32 mouse cellular contexts compared by ENCODE assay signal in genomic region chr17:70550793-70551192, GRCm38 (mm10).
DNase-seq lines count a peak whose midpoint lies in the region; ATAC-seq and TF ChIP-seq lines count a peak whose summit lies in the region.
"Had no signal": no experiment of that assay in that cellular context is flagged by ENCODE, and none has a peak within 500 bp of the region (broad histone marks: within the 10 kb centered on the region; RNA-seq: fewer than 3 reads in every experiment).

No protein-coding gene starts in this region.

- H3K27ac ChIP-seq in hindbrain, postnatal 0 days: no peak overlapping the region
- no peak overlapping the region for H3K27ac ChIP-seq in hindbrain, embryonic 11.5 days (ENCODE audit: low read depth, low read length)
- H3K27ac ChIP-seq in limb, embryonic 14.5 days (replicated peaks; ENCODE audit: low read depth, low read length): no peak overlapping the region
- H3K27ac ChIP-seq in limb, embryonic 10.5 days: no peak overlapping the region
- H3K27ac ChIP-seq: embryonic facial prominence, embryonic 13.5 days; hindbrain, embryonic 15.5 days; limb, embryonic 12.5 days; midbrain, embryonic 15.5 days; neural tube, embryonic 12.5 days had no signal

- no peak overlapping the region for H3K4me3 ChIP-seq in hindbrain, postnatal 0 days (ENCODE audit: low read length)
- H3K4me3 ChIP-seq in hindbrain, embryonic 11.5 days (ENCODE audit: low read depth, low read length): no peak overlapping the region
- no peak overlapping the region for H3K4me3 ChIP-seq in limb, embryonic 14.5 days (replicated peaks; ENCODE audit: low read length)
- no peak overlapping the region for H3K4me3 ChIP-seq in limb, embryonic 10.5 days
- H3K4me3 ChIP-seq: embryonic facial prominence, embryonic 13.5 days; erythroblast, embryonic 14.5 days; heart, embryonic 12.5 days; hindbrain, embryonic 15.5 days; limb, embryonic 12.5 days; megakaryocyte, embryonic 14.5 days; midbrain, embryonic 15.5 days; myocyte; neural tube, embryonic 12.5 days had no signal

- H3K9ac ChIP-seq in hindbrain, postnatal 0 days (replicated peaks; ENCODE audit: low read length): no peak overlapping the region
- no peak overlapping the region for H3K9ac ChIP-seq in hindbrain, embryonic 11.5 days (ENCODE audit: low read depth, low read length)
- H3K9ac ChIP-seq in limb, embryonic 14.5 days (ENCODE audit: low read depth, low read length, severe bottlenecking): no peak overlapping the region
- H3K9ac ChIP-seq: embryonic facial prominence, embryonic 13.5 days; heart, embryonic 12.5 days; hindbrain, embryonic 15.5 days; limb, embryonic 12.5 days; midbrain, embryonic 15.5 days; neural tube, embryonic 12.5 days had no signal

- H3K4me2 ChIP-seq in hindbrain, postnatal 0 days (ENCODE audit: low read depth, low read length): no peak overlapping the region
- no peak overlapping the region for H3K4me2 ChIP-seq in hindbrain, embryonic 11.5 days (replicated peaks; ENCODE audit: low read depth, low read length)
- no peak overlapping the region for H3K4me2 ChIP-seq in limb, embryonic 14.5 days (replicated peaks; ENCODE audit: low read depth, low read length, severe bottlenecking)
- H3K4me2 ChIP-seq: embryonic facial prominence, embryonic 13.5 days; heart, embryonic 12.5 days; hindbrain, embryonic 15.5 days; limb, embryonic 12.5 days; liver, embryonic 11.5 days; midbrain, embryonic 15.5 days; neural tube, embryonic 12.5 days had no signal

- TF ChIP-seq CTCF in hindbrain, postnatal 0 days (IDR thresholded peaks at IDR 0.05; ENCODE audit: low read depth): no peak; the same call in 1 of the 2 replicates
- no peak for TF ChIP-seq CTCF in brain, embryonic 14.5 days (IDR thresholded peaks at IDR 0.05; ENCODE audit: borderline replicate concordance, extremely low read depth, insufficient read depth, insufficient read length)

- ATAC-seq in hindbrain, postnatal 0 days: no peak
- ATAC-seq in hindbrain, embryonic 11.5 days (ENCODE audit: low FRiP score): no peak
- ATAC-seq in limb, embryonic 14.5 days (ENCODE audit: low FRiP score, low read depth): no peak
- ATAC-seq: lung, postnatal 0 days; midbrain, embryonic 15.5 days had no signal

- H3K27me3 ChIP-seq in hindbrain, postnatal 0 days (ENCODE audit: insufficient read depth, low read length): no peaks in the 10 kb centered on the region
- H3K27me3 ChIP-seq in hindbrain, embryonic 11.5 days (ENCODE audit: control insufficient read depth, insufficient read depth, low read length): no peaks in the 10 kb centered on the region
- H3K27me3 ChIP-seq in limb, embryonic 14.5 days (ENCODE audit: control insufficient read depth, insufficient read depth, low read length): no peaks in the 10 kb centered on the region
- no peaks in the 10 kb centered on the region for H3K27me3 ChIP-seq in limb, embryonic 10.5 days (ENCODE audit: low read depth, poor library complexity, severe bottlenecking)
- H3K27me3 ChIP-seq: embryonic facial prominence, embryonic 13.5 days; heart, embryonic 12.5 days; hindbrain, embryonic 15.5 days; limb, embryonic 12.5 days; megakaryocyte, embryonic 14.5 days; midbrain, embryonic 15.5 days; neural tube, embryonic 12.5 days had no signal

- H3K9me3 ChIP-seq in hindbrain, postnatal 0 days (ENCODE audit: low read length): no peaks in the 10 kb centered on the region
- no peaks in the 10 kb centered on the region for H3K9me3 ChIP-seq in hindbrain, embryonic 11.5 days (ENCODE audit: control insufficient read depth, low read length)
- H3K9me3 ChIP-seq in limb, embryonic 14.5 days (ENCODE audit: control insufficient read depth, low read length): no peaks in the 10 kb centered on the region
- no peaks in the 10 kb centered on the region for H3K9me3 ChIP-seq in limb, embryonic 10.5 days (replicated peaks)
- H3K9me3 ChIP-seq: embryonic facial prominence, embryonic 13.5 days; heart, embryonic 12.5 days; hindbrain, embryonic 15.5 days; limb, embryonic 12.5 days; midbrain, embryonic 15.5 days; neural tube, embryonic 12.5 days had no signal

- peak; percentile 52 for DNase-seq in hindbrain, postnatal 0 days (ENCODE audit: low spot score)
- DNase-seq in hindbrain, embryonic 11.5 days (ENCODE audit: low spot score): no peak
- peak; percentile 28 for DNase-seq in limb, embryonic 14.5 days (ENCODE audit: low spot score)
- DNase-seq in limb, embryonic 10.5 days (ENCODE audit: low spot score): no peak
- DNase-seq in NIH3T3 (ENCODE audit: low read depth): peak; percentile 19
- peak; percentile 34 for DNase-seq in brain, embryonic 14.5 days (ENCODE audit: low read depth)
- DNase-seq in right cerebral cortex, adult 2 months (ENCODE audit: low spot score in 2 of 2): no peak
- DNase-seq: adrenal gland, adult 8-10 months; B cell, adult 2 months; cerebellum, adult 11 months; cerebellum, adult 9-10 months; cerebellum, postnatal 36 days; embryo, embryonic 11 days; gastrocnemius, postnatal 25 days; heart, adult 18-20 months; kidney, adult 8-10 months; kidney, postnatal 10 days; lung, postnatal 4 days; right cerebral cortex, adult 18-20 months; right cerebral cortex, postnatal 4 days; thymus, postnatal 4 days had no signal

- TF ChIP-seq POLR2A in limb, embryonic 14.5 days (IDR thresholded peaks at IDR 0.05; ENCODE audit: borderline replicate concordance, extremely low read depth, insufficient read depth, insufficient read length): no peak
- no peak for TF ChIP-seq POLR2A in brain, embryonic 14.5 days (IDR thresholded peaks at IDR 0.05; ENCODE audit: borderline replicate concordance, extremely low read depth, insufficient read depth, insufficient read length, poor library complexity, severe bottlenecking)

- H3K4me1 ChIP-seq in hindbrain, postnatal 0 days (ENCODE audit: insufficient read depth, low read length): no peaks in the 10 kb centered on the region
- no peaks in the 10 kb centered on the region for H3K4me1 ChIP-seq in hindbrain, embryonic 11.5 days (replicated peaks; ENCODE audit: control insufficient read depth, insufficient read depth, low read length)
- no peaks in the 10 kb centered on the region for H3K4me1 ChIP-seq in limb, embryonic 14.5 days (ENCODE audit: control insufficient read depth, insufficient read depth, low read length)
- no peaks in the 10 kb centered on the region for H3K4me1 ChIP-seq in limb, embryonic 10.5 days
- H3K4me1 ChIP-seq: embryonic facial prominence, embryonic 13.5 days; heart, embryonic 12.5 days; hindbrain, embryonic 15.5 days; limb, embryonic 12.5 days; megakaryocyte, embryonic 14.5 days; midbrain, embryonic 15.5 days; neural tube, embryonic 12.5 days had no signal

- WGBS in hindbrain, postnatal 0 days: 75% methylated on average over 4 of the region's 4 CpGs
- 95% methylated on average over 4 of the region's 4 CpGs for WGBS in hindbrain, embryonic 11.5 days
- 89% methylated on average over 4 of the region's 4 CpGs for WGBS in limb, embryonic 14.5 days
- 94% methylated on average over 4 of the region's 4 CpGs for WGBS in limb, embryonic 10.5 days

- H3K36me3 ChIP-seq in hindbrain, postnatal 0 days (ENCODE audit: insufficient read depth, low read length): no peaks in the 10 kb centered on the region
- H3K36me3 ChIP-seq in hindbrain, embryonic 11.5 days (ENCODE audit: control insufficient read depth, insufficient read depth, low read length): no peaks in the 10 kb centered on the region
- H3K36me3 ChIP-seq in limb, embryonic 14.5 days (ENCODE audit: control insufficient read depth, insufficient read depth, low read length): no peaks in the 10 kb centered on the region
- H3K36me3 ChIP-seq in limb, embryonic 10.5 days: no peaks in the 10 kb centered on the region
- H3K36me3 ChIP-seq: embryonic facial prominence, embryonic 13.5 days; heart, embryonic 12.5 days; hindbrain, embryonic 15.5 days; limb, embryonic 12.5 days; midbrain, embryonic 15.5 days; neural tube, embryonic 12.5 days had no signal

Comparison
In these comparisons a context has a peak if more than half of its experiments do, and no peak if none do; other contexts are left out.
1. DNase-seq: peak in hindbrain, postnatal 0 days (single experiment), limb, embryonic 14.5 days (single experiment), NIH3T3 (single experiment) and brain, embryonic 14.5 days (single experiment); none in hindbrain, embryonic 11.5 days (single experiment), limb, embryonic 10.5 days (single experiment) and right cerebral cortex, adult 2 months (0 of 2).